Mouse (Mus musculus) hindbrain, embryonic 16.5 days (tissue): ENCODE data around the gene Ifi202b. TPM values are rescaled to one million over a fixed set of nuclear protein-coding genes. Genes with fewer than 3 reads are reported as not detected.
"Not testable (repeated sequence)": the region's sequence is repeated elsewhere in the genome, so short reads cannot be mapped to it uniquely, and the experiment has no call there.

Experiments used
- ATAC-seq: fragments of 200-750 bp; cut with Nextera tagmentation; 2 replicates; pipeline ENCODE4 v1.8.0; 2017; ENCODE audit warnings: moderate TSS enrichment, moderate library complexity
- H3K27ac ChIP-seq: fragments of 300-500 bp; sonication (generic); 2 replicates; pipeline ENCODE4 v1.5.1; 2014; ENCODE audit warnings: low read depth, mild to moderate bottlenecking, control low read depth, low read length, moderate library complexity
- H3K27me3 ChIP-seq: fragments of 300-500 bp; sonication (generic); replicated peaks from 2 replicates; pipeline ENCODE4 v1.6.1; 2014; ENCODE audit warnings: low read length; ENCODE audit not compliant: control insufficient read depth, insufficient read depth
- H3K36me3 ChIP-seq: fragments of 300-500 bp; sonication (generic); 2 replicates; pipeline ENCODE4 v1.6.1; 2014; ENCODE audit warnings: mild to moderate bottlenecking, low read length, moderate library complexity, mixed read lengths; ENCODE audit not compliant: control insufficient read depth, insufficient read depth
- H3K4me1 ChIP-seq: fragments of 300-500 bp; sonication (generic); 2 replicates; pipeline ENCODE4 v1.6.1; 2014; ENCODE audit warnings: low read depth, low read length; ENCODE audit not compliant: control insufficient read depth, insufficient read depth
- H3K4me2 ChIP-seq: fragments of 300-500 bp; sonication (generic); 2 replicates; pipeline ENCODE4 v1.6.1; 2014; ENCODE audit warnings: mild to moderate bottlenecking, low read length, control low read depth, moderate library complexity
- H3K4me3 ChIP-seq: fragments of 300-500 bp; sonication (generic); 2 replicates; pipeline ENCODE4 v1.5.1; 2014; ENCODE audit warnings: mild to moderate bottlenecking, low read length, control low read depth, moderate library complexity
- H3K9ac ChIP-seq: fragments of 300-500 bp; sonication (generic); 2 replicates; pipeline ENCODE4 v1.6.1; 2014; ENCODE audit warnings: low read depth, mild to moderate bottlenecking, control low read depth, low read length, moderate library complexity
- H3K9me3 ChIP-seq: fragments of 300-500 bp; sonication (generic); 2 replicates; pipeline ENCODE4 v1.6.1; 2014; ENCODE audit warnings: mild to moderate bottlenecking, low read length, moderate library complexity; ENCODE audit not compliant: control insufficient read depth
- WGBS: fragments of 180-500 bp; shearing (Covaris S2); extraction: QIAGEN DNeasy Blood & Tissue Kit; methylation state at CpG from one replicate; pipeline ENCODE4 v1.1.7; 2014; 5-methylcytosine and 5-hydroxymethylcytosine counted together
- polyA plus RNA-seq: library from polyadenylated mRNA; unstranded; fragments of >200 nt; fragmentation: Nextera tagmentation; extraction: Ambion mirVana; gene quantifications from 2 replicates; pipeline ENCODE4 v1.2.1, GENCODE M21; 2015

The Ifi202b gene
- polyA plus RNA-seq, 1 experiment from 2014 or later = 0.11 TPM

- no peak for ATAC-seq
- no peaks in the 10 kb centered on the region for H3K27me3 ChIP-seq
- H3K27ac ChIP-seq = no peak overlapping the region
- H3K36me3 ChIP-seq = no peaks in the 10 kb centered on the region
- H3K4me3 ChIP-seq = no peak overlapping the region
- no peaks in the 10 kb centered on the region for H3K9me3 ChIP-seq
- 82% methylated on average over 2 of the region's 2 CpGs for WGBS
- H3K4me2 ChIP-seq = no peak overlapping the region
- H3K9ac ChIP-seq = no peak overlapping the region
- no peaks in the 10 kb centered on the region for H3K4me1 ChIP-seq
Measured at GRCm38 (mm10) chr1:173914559-173914958, 68.0 kb downstream of the Ifi202b start.

- H3K4me1 ChIP-seq, H3K27ac ChIP-seq, H3K9ac ChIP-seq, ATAC-seq, H3K36me3 ChIP-seq, H3K27me3 ChIP-seq, H3K4me2 ChIP-seq, H3K4me3 ChIP-seq, H3K9me3 ChIP-seq: not testable (repeated sequence)
Measured at GRCm38 (mm10) chr1:173913256-173913791, 69.2 kb downstream of the Ifi202b start.

Other genes starting within 250 kb of the Ifi202b start
- 0.34 and 0.66 TPM in 2 replicates for gene Ifi207, start 241.0 kb downstream of the Ifi202b start, polyA plus RNA-seq
- gene Ifi204, start 215.8 kb downstream of the Ifi202b start, polyA plus RNA-seq = 0.45 and 0.57 TPM in 2 replicates
- gene Ifi211, start 69.7 kb downstream of the Ifi202b start, polyA plus RNA-seq = 0.31 and 0.46 TPM in 2 replicates
- gene Mndal, start 40.3 kb downstream of the Ifi202b start, polyA plus RNA-seq = 1.3 and 2.0 TPM in 2 replicates
- gene Ifi203, start 40.1 kb downstream of the Ifi202b start, polyA plus RNA-seq = 0.65 and 1.2 TPM in 2 replicates
- not detected in 2 replicates for gene Ifi205, start 49.1 kb upstream of the Ifi202b start, polyA plus RNA-seq
- gene Olfr433, start 58.0 kb upstream of the Ifi202b start, polyA plus RNA-seq = not detected in 2 replicates
- not detected in 2 replicates for gene Olfr432, start 66.5 kb upstream of the Ifi202b start, polyA plus RNA-seq
- not detected in 2 replicates for gene Olfr430, start 83.9 kb upstream of the Ifi202b start, polyA plus RNA-seq
- not detected in 2 replicates for gene Olfr429, start 101.6 kb upstream of the Ifi202b start, polyA plus RNA-seq
- gene Olfr427, start 114.1 kb upstream of the Ifi202b start, polyA plus RNA-seq = not detected in 2 replicates
- not detected in 2 replicates for gene Olfr231, start 138.4 kb upstream of the Ifi202b start, polyA plus RNA-seq
- not detected in 2 replicates for gene Olfr424, start 148.8 kb upstream of the Ifi202b start, polyA plus RNA-seq
- not detected in 2 replicates for gene Olfr420, start 172.9 kb upstream of the Ifi202b start, polyA plus RNA-seq
- 0.03 and 0.07 TPM in 2 replicates for gene Spta1, start 190.0 kb upstream of the Ifi202b start, polyA plus RNA-seq